Comparison of ENCODE assay signal across 22 mouse cellular contexts in the genomic region with DNA sequence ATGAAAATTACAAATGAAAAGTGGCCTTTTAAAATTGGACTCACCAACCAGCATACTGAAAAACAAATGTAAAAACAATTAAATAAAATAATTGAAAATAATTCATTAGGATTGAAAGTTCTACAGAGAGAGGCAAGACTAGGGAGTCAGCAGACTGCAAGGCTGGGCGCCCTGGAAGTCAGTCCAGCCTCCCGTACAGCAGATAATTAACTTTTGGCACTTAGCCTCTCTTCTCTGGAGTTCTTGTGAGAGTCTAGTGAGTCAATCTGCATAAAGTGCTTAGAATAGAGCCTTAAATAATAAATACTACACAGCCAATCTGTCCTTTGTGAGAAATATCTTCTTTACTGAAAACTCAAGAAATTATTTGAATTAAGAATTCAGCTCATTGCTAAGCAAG.
DNase-seq lines count a peak whose midpoint lies in the region; ATAC-seq and TF ChIP-seq lines count a peak whose summit lies in the region.
"Had no signal": no experiment of that assay in that cellular context is flagged by ENCODE, and none has a peak within 500 bp of the region (broad histone marks: within the 10 kb centered on the region; RNA-seq: fewer than 3 reads in every experiment).

No protein-coding gene starts in this region.

- 44% methylated on average over 2 of the region's 2 CpGs for WGBS in forebrain, embryonic 14.5 days
- WGBS in forebrain, postnatal 0 days: 40% methylated on average over 2 of the region's 2 CpGs
- 28% methylated on average over 2 of the region's 2 CpGs for WGBS in kidney, adult 2 months
- 34% methylated on average over 2 of the region's 2 CpGs for WGBS in kidney, embryonic 16.5 days

- no peak for TF ChIP-seq CTCF in forebrain, postnatal 0 days (IDR thresholded peaks at IDR 0.05; ENCODE audit: low read depth)
- no peak for TF ChIP-seq CTCF in kidney, adult 2 months (conservative IDR thresholded peaks at IDR 0.05; ENCODE audit: insufficient read depth, insufficient read length, low read depth, low read length)

- H3K27me3 ChIP-seq in forebrain, embryonic 14.5 days (replicated peaks; ENCODE audit: control insufficient read depth, insufficient read depth, low read length): no peaks in the 10 kb centered on the region
- no peaks in the 10 kb centered on the region for H3K27me3 ChIP-seq in forebrain, postnatal 0 days (ENCODE audit: insufficient read depth, low read length)
- H3K27me3 ChIP-seq in kidney, adult 2 months (replicated peaks; ENCODE audit: control insufficient read depth, insufficient read depth, low read length): no peaks in the 10 kb centered on the region
- H3K27me3 ChIP-seq in kidney, embryonic 16.5 days (ENCODE audit: insufficient read depth, low read length): no peaks in the 10 kb centered on the region
- H3K27me3 ChIP-seq: CH12.LX; heart, embryonic 12.5 days; hindbrain, embryonic 15.5 days had no signal

- no peak overlapping the region for H3K27ac ChIP-seq in forebrain, embryonic 14.5 days (ENCODE audit: low read depth, low read length)
- H3K27ac ChIP-seq in forebrain, postnatal 0 days (ENCODE audit: low read depth, low read length): no peak overlapping the region
- no peak overlapping the region for H3K27ac ChIP-seq in kidney, adult 2 months (ENCODE audit: insufficient read depth, low read depth, low read length)
- H3K27ac ChIP-seq in kidney, embryonic 16.5 days (ENCODE audit: low read length): no peak overlapping the region
- H3K27ac ChIP-seq: hindbrain, embryonic 15.5 days; limb, embryonic 10.5 days had no signal

- H3K9me3 ChIP-seq in forebrain, embryonic 14.5 days (replicated peaks; ENCODE audit: control insufficient read depth, low read length): no peaks in the 10 kb centered on the region
- H3K9me3 ChIP-seq in forebrain, postnatal 0 days (ENCODE audit: low read length): no peaks in the 10 kb centered on the region
- H3K9me3 ChIP-seq in kidney, embryonic 16.5 days (ENCODE audit: low read length): no peaks in the 10 kb centered on the region
- H3K9me3 ChIP-seq: heart, embryonic 12.5 days; hindbrain, embryonic 15.5 days; limb, embryonic 10.5 days had no signal

- H3K9ac ChIP-seq in forebrain, embryonic 14.5 days (ENCODE audit: low read length): no peak overlapping the region
- H3K9ac ChIP-seq in forebrain, postnatal 0 days: no peak overlapping the region
- H3K9ac ChIP-seq in kidney, embryonic 16.5 days (replicated peaks; ENCODE audit: low read length): no peak overlapping the region
- H3K9ac ChIP-seq: heart, embryonic 12.5 days; hindbrain, embryonic 15.5 days had no signal

- no peak overlapping the region for H3K4me3 ChIP-seq in forebrain, embryonic 14.5 days (ENCODE audit: low read depth, low read length)
- H3K4me3 ChIP-seq in forebrain, postnatal 0 days (ENCODE audit: low read depth, low read length): no peak overlapping the region
- no peak overlapping the region for H3K4me3 ChIP-seq in kidney, adult 2 months (ENCODE audit: insufficient read depth, low read depth, low read length)
- H3K4me3 ChIP-seq in kidney, embryonic 16.5 days (ENCODE audit: low read length): no peak overlapping the region
- H3K4me3 ChIP-seq: heart, embryonic 12.5 days; hindbrain, embryonic 15.5 days; limb, embryonic 10.5 days had no signal

- no peaks in the 10 kb centered on the region for H3K4me1 ChIP-seq in forebrain, embryonic 14.5 days (ENCODE audit: control insufficient read depth, insufficient read depth, low read length)
- H3K4me1 ChIP-seq in forebrain, postnatal 0 days (ENCODE audit: insufficient read depth): peaks cover 3% of the 10 kb centered on the region
- no peaks in the 10 kb centered on the region for H3K4me1 ChIP-seq in kidney, adult 2 months (ENCODE audit: control insufficient read depth, insufficient read depth, low read length)
- peaks cover 4% of the 10 kb centered on the region; the same call in 1 of the 2 replicates for H3K4me1 ChIP-seq in kidney, embryonic 16.5 days (ENCODE audit: insufficient read depth, low read length)
- H3K4me1 ChIP-seq: heart, embryonic 12.5 days; hindbrain, embryonic 15.5 days; limb, embryonic 10.5 days had no signal

- TF ChIP-seq POLR2A in kidney, adult 2 months (IDR thresholded peaks at IDR 0.05; ENCODE audit: low read depth, low read length): no peak

- peak; percentile 57 for DNase-seq in forebrain, embryonic 14.5 days (ENCODE audit: low spot score)
- no peak for DNase-seq in forebrain, postnatal 0 days
- DNase-seq in kidney, adult 2 months: peak; percentile 69
- DNase-seq in kidney, adult 8-10 months: peak; percentile 35 to 36
- peak; percentile 15 to 35 for DNase-seq in kidney, postnatal 4 days
- DNase-seq in lung, postnatal 14 days: no peak
- DNase-seq: adrenal gland, adult 2 months; cerebellum, adult 11 months; gastrocnemius, postnatal 10 days; heart, adult 11 months; layer of hippocampus, adult 9-11 months; lung, adult 18-20 months; lung, postnatal 36 days; right cerebral cortex, postnatal 25 days; thymus, adult 2 months had no signal

- ATAC-seq in forebrain, embryonic 14.5 days: no peak
- no peak for ATAC-seq in forebrain, postnatal 0 days
- no peak for ATAC-seq in kidney, embryonic 16.5 days (ENCODE audit: low FRiP score, low TSS enrichment)
- ATAC-seq: intestine, embryonic 16.5 days; midbrain, embryonic 16.5 days had no signal

- no peaks in the 10 kb centered on the region for H3K36me3 ChIP-seq in forebrain, embryonic 14.5 days (ENCODE audit: control insufficient read depth, insufficient read depth, low read length)
- H3K36me3 ChIP-seq in forebrain, postnatal 0 days (ENCODE audit: insufficient read depth): no peaks in the 10 kb centered on the region
- H3K36me3 ChIP-seq in kidney, adult 2 months (ENCODE audit: control insufficient read depth, insufficient read depth, low read length): no peaks in the 10 kb centered on the region
- no peaks in the 10 kb centered on the region for H3K36me3 ChIP-seq in kidney, embryonic 16.5 days (ENCODE audit: insufficient read depth, low read length)
- H3K36me3 ChIP-seq: heart, embryonic 12.5 days; hindbrain, embryonic 15.5 days; limb, embryonic 10.5 days had no signal

- H3K4me2 ChIP-seq in forebrain, embryonic 14.5 days (ENCODE audit: low read length): no peak overlapping the region
- H3K4me2 ChIP-seq in forebrain, postnatal 0 days (ENCODE audit: low read depth): no peak overlapping the region
- H3K4me2 ChIP-seq in kidney, embryonic 16.5 days (replicated peaks; ENCODE audit: low read depth, low read length): no peak overlapping the region
- H3K4me2 ChIP-seq: heart, embryonic 12.5 days; hindbrain, embryonic 15.5 days had no signal

Comparison
In these comparisons a context has a peak if more than half of its experiments do, and no peak if none do; other contexts are left out.
1. DNase-seq: peak in forebrain, embryonic 14.5 days (single experiment), kidney, adult 2 months (single experiment), kidney, adult 8-10 months (2 of 2) and kidney, postnatal 4 days (2 of 2); none in forebrain, postnatal 0 days (single experiment) and lung, postnatal 14 days (single experiment).